ENCODE assay signal across 8 mouse cellular contexts in the genomic region with DNA sequence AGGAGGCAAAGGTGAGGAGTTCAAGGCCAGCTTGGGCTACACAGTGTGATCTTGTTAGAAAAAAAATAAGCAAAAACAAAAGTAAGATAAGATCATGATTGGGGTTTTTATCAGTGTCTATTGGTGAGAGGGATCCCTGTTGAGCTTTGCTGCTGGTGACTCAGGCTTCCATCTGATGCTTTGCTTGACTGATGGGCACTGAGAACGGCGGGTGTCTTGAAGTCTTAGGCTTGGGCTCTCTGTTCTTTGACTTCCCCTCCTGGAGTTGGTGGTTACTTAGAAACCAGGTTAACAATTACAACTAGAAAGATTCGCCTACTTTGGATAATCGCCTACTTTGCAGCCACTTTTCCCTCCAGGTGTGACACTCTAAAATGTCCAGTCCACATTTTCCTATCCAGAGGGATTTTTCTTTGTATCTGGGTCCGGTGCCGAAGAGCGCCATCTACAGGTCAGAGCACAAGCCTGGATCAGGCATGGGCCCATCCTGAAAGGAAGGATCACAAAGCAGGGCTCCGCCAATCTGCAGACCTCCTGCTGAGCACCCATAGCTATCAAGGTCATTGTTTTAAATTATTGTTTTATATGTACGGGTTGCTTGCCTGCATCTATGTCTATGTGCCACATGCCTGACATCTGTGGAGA. TPM values are rescaled to one million over a fixed set of nuclear protein-coding genes. Genes with fewer than 3 reads are reported as not detected.
DNase-seq lines count a peak whose midpoint lies in the region; ATAC-seq and TF ChIP-seq lines count a peak whose summit lies in the region.

No protein-coding gene starts in this region.

- 40% methylated on average over 9 of the region's 9 CpGs for WGBS in thymus, adult 2 months
- 71% methylated on average over 9 of the region's 9 CpGs for WGBS in stomach, postnatal 0 days

- no peaks in the 10 kb centered on the region for H3K27me3 ChIP-seq in thymus, adult 2 months (ENCODE audit: control insufficient read depth, insufficient read depth, low read length)
- no peaks in the 10 kb centered on the region for H3K27me3 ChIP-seq in stomach, postnatal 0 days (ENCODE audit: control insufficient read depth, insufficient read depth, low read length)

- H3K27ac ChIP-seq in thymus, adult 2 months (ENCODE audit: control insufficient read depth, insufficient read depth, low read length): peak overlapping the region; percentile 71
- no peak overlapping the region for H3K27ac ChIP-seq in stomach, postnatal 0 days (replicated peaks)

- H3K4me2 ChIP-seq in stomach, postnatal 0 days (replicated peaks; ENCODE audit: low read depth): no peak overlapping the region

- H3K9me3 ChIP-seq in stomach, postnatal 0 days (ENCODE audit: control insufficient read depth, low read length): no peaks in the 10 kb centered on the region

- H3K9ac ChIP-seq in stomach, postnatal 0 days (ENCODE audit: low read length): no peak overlapping the region

- peak; percentile 35 for DNase-seq in gastrocnemius, postnatal 10 days
- no peak for DNase-seq in gastrocnemius, postnatal 36 days
- no peak for DNase-seq in thymus, adult 2 months
- no peak for DNase-seq in thymus, postnatal 25 days
- DNase-seq in heart, postnatal 14 days: peak; percentile 43 to 61
- peak; percentile 50 for DNase-seq in stomach, postnatal 0 days (ENCODE audit: low spot score)
- no peak for DNase-seq in layer of hippocampus, adult 8-10 months (ENCODE audit: low spot score in 2 of 2)
- no peak for DNase-seq in layer of hippocampus, adult 9-11 months

- H3K36me3 ChIP-seq in thymus, adult 2 months (ENCODE audit: control insufficient read depth, insufficient read depth, low read length): no peaks in the 10 kb centered on the region
- no peaks in the 10 kb centered on the region for H3K36me3 ChIP-seq in stomach, postnatal 0 days (ENCODE audit: control insufficient read depth, insufficient read depth, low read length)

- intact Hi-C loops in gastrocnemius, postnatal 36 days (cut with DNase I): loop anchor here (5.0 kb wide), 2 partner anchors 71 to 94 kb away; no protein-coding TSS in a partner anchor
- intact Hi-C loops in heart, postnatal 14 days (cut with DNase I): loop anchor here (5.0 kb wide), 1 partner anchor 49 kb away; no protein-coding TSS in a partner anchor

- peak; percentile 69; the same call in 1 of the 2 replicates for TF ChIP-seq CTCF in thymus, adult 2 months (IDR thresholded peaks at IDR 0.05; ENCODE audit: borderline replicate concordance, control insufficient read depth, extremely low read depth, insufficient read depth, low read length, poor library complexity)
- TF ChIP-seq CTCF in stomach, postnatal 0 days (IDR thresholded peaks at IDR 0.05; ENCODE audit: low read depth): peak; percentile 74

- H3K4me1 ChIP-seq in thymus, adult 2 months (replicated peaks; ENCODE audit: control insufficient read depth, insufficient read depth, low read length): peaks cover 51% of the 10 kb centered on the region
- no peaks in the 10 kb centered on the region for H3K4me1 ChIP-seq in stomach, postnatal 0 days (replicated peaks; ENCODE audit: control insufficient read depth, insufficient read depth)

- TF ChIP-seq POLR2A in thymus, adult 2 months (IDR thresholded peaks at IDR 0.05; ENCODE audit: control insufficient read depth, extremely low read depth, insufficient read depth, low read length, poor library complexity): no peak

- peak overlapping the region; percentile 12 for H3K4me3 ChIP-seq in thymus, adult 2 months (ENCODE audit: control insufficient read depth, insufficient read depth, low read length)
- H3K4me3 ChIP-seq in stomach, postnatal 0 days (ENCODE audit: low read depth, low read length): no peak overlapping the region

- no peak for TF ChIP-seq EP300 in stomach, postnatal 0 days (optimal IDR thresholded peaks at IDR 0.05)

- no peak for ATAC-seq in stomach, postnatal 0 days (ENCODE audit: low FRiP score, low TSS enrichment)

RNA-seq across cellular contexts. Expression of gene Ripor2, which starts 34.1 kb away (rescaled TPM):
- total RNA-seq in gastrocnemius, postnatal 10 days (2021): 10 to 100 TPM; 10.2 to 11.9 TPM
- 1 to 10 TPM; 2.5 to 5.4 TPM for total RNA-seq in gastrocnemius, postnatal 36 days (2021)
- polyA plus RNA-seq in thymus, adult 2 months (2012; rRNA removed): 34.3 and 36.5 TPM in 2 replicates
- total RNA-seq in heart, postnatal 14 days (2021): 1 to 10 TPM; 8.9 to 9.2 TPM
- polyA plus RNA-seq in stomach, postnatal 0 days (2015; fragmentation: Nextera tagmentation; extraction: Ambion mirVana): 1.6 and 1.8 TPM in 2 replicates
- 10 to 100 TPM; 69.2 to 92.1 (median 76.4) TPM for total RNA-seq in layer of hippocampus, adult 8-10 months (2022)

Comparison
In these comparisons a context has a peak if more than half of its experiments do, and no peak if none do; other contexts are left out.
1. DNase-seq: peak in gastrocnemius, postnatal 10 days (single experiment), heart, postnatal 14 days (2 of 2) and stomach, postnatal 0 days (single experiment); none in gastrocnemius, postnatal 36 days (0 of 2), thymus, adult 2 months (single experiment), thymus, postnatal 25 days (single experiment), layer of hippocampus, adult 8-10 months (0 of 2) and layer of hippocampus, adult 9-11 months (single experiment).
2. RNA of gene Ripor2, which starts 34.1 kb away (total RNA-seq): 69.2 to 92.1 TPM in layer of hippocampus, adult 8-10 months; 10.2 to 11.9 TPM in gastrocnemius, postnatal 10 days, 8.9 to 9.2 TPM in heart, postnatal 14 days and 2.5 to 5.4 TPM in gastrocnemius, postnatal 36 days; every median in the first group is over 4 times any median in the second.